Mouse (Mus musculus): ENCODE measurements around the gene 1700001C02Rik. TPM values are rescaled to one million over a fixed set of nuclear protein-coding genes. Genes with fewer than 3 reads are reported as not detected.

The 1700001C02Rik gene
- polyA plus RNA-seq, 1 experiment from 2014 or later, result 1.1 TPM

- Histone ChIP-seq H3K27ac (ENCODE audit: low read depth, low read length) (no peak overlapping the region), H3K9me3 (ENCODE audit: control insufficient read depth, low read length) (no peaks in the 10 kb centered on the region), H3K4me2 (replicated peaks; ENCODE audit: low read depth, low read length) (no peak overlapping the region), H3K36me3 (ENCODE audit: control insufficient read depth, insufficient read depth, low read length) (no peaks in the 10 kb centered on the region), H3K4me3 (ENCODE audit: low read depth, low read length) (no peak overlapping the region), H3K9ac (ENCODE audit: low read depth, low read length) (no peak overlapping the region), H3K4me1 (replicated peaks; ENCODE audit: control insufficient read depth, insufficient read depth, low read length) (no peaks in the 10 kb centered on the region), H3K27me3 (ENCODE audit: control insufficient read depth, insufficient read depth, low read length) (no peaks in the 10 kb centered on the region)
- no peak for DNase-seq (ENCODE audit: low spot score)
- 78% methylated on average over 8 of the region's 8 CpGs for WGBS
- no peak for ATAC-seq (ENCODE audit: low FRiP score)
Measured at GRCm38 (mm10) chr5:30483533-30483932, 17.7 kb downstream of the 1700001C02Rik start.

GRCm38 (mm10) chr5:30484591-30484990, 18.7 kb downstream of the 1700001C02Rik start:
- ATAC-seq (ENCODE audit: low FRiP score), result no peak

GRCm38 (mm10) chr5:30485136-30485535, 19.3 kb downstream of the 1700001C02Rik start:
- H3K27ac ChIP-seq (ENCODE audit: low read depth, low read length), result no peak overlapping the region
- 95% methylated on average over 6 of the region's 6 CpGs for WGBS
- H3K4me3 ChIP-seq (ENCODE audit: low read depth, low read length), result no peak overlapping the region
- no peaks in the 10 kb centered on the region for H3K36me3 ChIP-seq (ENCODE audit: control insufficient read depth, insufficient read depth, low read length)
- no peak overlapping the region for H3K9ac ChIP-seq (ENCODE audit: low read depth, low read length)
- H3K4me1 ChIP-seq (replicated peaks; ENCODE audit: control insufficient read depth, insufficient read depth, low read length), result no peaks in the 10 kb centered on the region
- no peak overlapping the region for H3K4me2 ChIP-seq (replicated peaks; ENCODE audit: low read depth, low read length)
- no peaks in the 10 kb centered on the region for H3K27me3 ChIP-seq (ENCODE audit: control insufficient read depth, insufficient read depth, low read length)
- ATAC-seq (ENCODE audit: low FRiP score) (no peak), DNase-seq (ENCODE audit: low spot score) (no peak)
- no peaks in the 10 kb centered on the region for H3K9me3 ChIP-seq (ENCODE audit: control insufficient read depth, low read length)

More at GRCm38 (mm10) chr5:30484591-30484990, 18.7 kb downstream of the 1700001C02Rik start:
- Histone ChIP-seq H3K4me2 (replicated peaks; ENCODE audit: low read depth, low read length) (no peak overlapping the region), H3K36me3 (ENCODE audit: control insufficient read depth, insufficient read depth, low read length) (no peaks in the 10 kb centered on the region), H3K27ac (ENCODE audit: low read depth, low read length) (no peak overlapping the region), H3K4me3 (ENCODE audit: low read depth, low read length) (no peak overlapping the region), H3K9ac (ENCODE audit: low read depth, low read length) (no peak overlapping the region), H3K9me3 (ENCODE audit: control insufficient read depth, low read length) (no peaks in the 10 kb centered on the region), H3K27me3 (ENCODE audit: control insufficient read depth, insufficient read depth, low read length) (no peaks in the 10 kb centered on the region), H3K4me1 (replicated peaks; ENCODE audit: control insufficient read depth, insufficient read depth, low read length) (no peaks in the 10 kb centered on the region)
- no peak for DNase-seq (ENCODE audit: low spot score)
- WGBS, result 81% methylated on average over 5 of the region's 5 CpGs

GRCm38 (mm10) chr5:30490215-30490614, 24.4 kb downstream of the 1700001C02Rik start:
- no peak for DNase-seq (ENCODE audit: low spot score)
- ATAC-seq (ENCODE audit: low FRiP score), result no peak
- H3K9me3 ChIP-seq (ENCODE audit: control insufficient read depth, low read length), result no peaks in the 10 kb centered on the region
- no peak overlapping the region for H3K9ac ChIP-seq (ENCODE audit: low read depth, low read length)
- H3K27ac ChIP-seq (ENCODE audit: low read depth, low read length), result no peak overlapping the region
- H3K27me3 ChIP-seq (ENCODE audit: control insufficient read depth, insufficient read depth, low read length), result no peaks in the 10 kb centered on the region
- H3K4me3 ChIP-seq (ENCODE audit: low read depth, low read length), result no peak overlapping the region
- H3K4me1 ChIP-seq (replicated peaks; ENCODE audit: control insufficient read depth, insufficient read depth, low read length), result no peaks in the 10 kb centered on the region
- H3K4me2 ChIP-seq (replicated peaks; ENCODE audit: low read depth, low read length), result no peak overlapping the region
- H3K36me3 ChIP-seq (ENCODE audit: control insufficient read depth, insufficient read depth, low read length), result no peaks in the 10 kb centered on the region

GRCm38 (mm10) chr5:30490845-30491244, 25.0 kb downstream of the 1700001C02Rik start:
- DNase-seq (ENCODE audit: low spot score), result no peak
- no peak overlapping the region for H3K27ac ChIP-seq (ENCODE audit: low read depth, low read length)
- no peak overlapping the region for H3K9ac ChIP-seq (ENCODE audit: low read depth, low read length)
- 88% methylated on average over 5 of the region's 5 CpGs for whole genome bisulfite sequencing
- no peak for ATAC-seq (ENCODE audit: low FRiP score)
- no peaks in the 10 kb centered on the region for H3K36me3 ChIP-seq (ENCODE audit: control insufficient read depth, insufficient read depth, low read length)
- no peak overlapping the region for H3K4me3 ChIP-seq (ENCODE audit: low read depth, low read length)
- no peaks in the 10 kb centered on the region for H3K9me3 ChIP-seq (ENCODE audit: control insufficient read depth, low read length)
- no peaks in the 10 kb centered on the region for H3K27me3 ChIP-seq (ENCODE audit: control insufficient read depth, insufficient read depth, low read length)
- H3K4me1 ChIP-seq (replicated peaks; ENCODE audit: control insufficient read depth, insufficient read depth, low read length), result no peaks in the 10 kb centered on the region
- H3K4me2 ChIP-seq (replicated peaks; ENCODE audit: low read depth, low read length), result no peak overlapping the region

GRCm38 (mm10) chr5:30493723-30494122, 27.9 kb downstream of the 1700001C02Rik start:
- Histone ChIP-seq H3K27ac (ENCODE audit: low read depth, low read length) (no peak overlapping the region), H3K36me3 (ENCODE audit: control insufficient read depth, insufficient read depth, low read length) (no peaks in the 10 kb centered on the region), H3K9me3 (ENCODE audit: control insufficient read depth, low read length) (no peaks in the 10 kb centered on the region), H3K9ac (ENCODE audit: low read depth, low read length) (no peak overlapping the region), H3K4me3 (ENCODE audit: low read depth, low read length) (no peak overlapping the region), H3K4me1 (replicated peaks; ENCODE audit: control insufficient read depth, insufficient read depth, low read length) (no peaks in the 10 kb centered on the region), H3K4me2 (replicated peaks; ENCODE audit: low read depth, low read length) (no peak overlapping the region), H3K27me3 (ENCODE audit: control insufficient read depth, insufficient read depth, low read length) (no peaks in the 10 kb centered on the region)
- WGBS, result 76% methylated on average over 7 of the region's 7 CpGs
- ATAC-seq (ENCODE audit: low FRiP score), result no peak
- DNase-seq (ENCODE audit: low spot score), result no peak

GRCm38 (mm10) chr5:30494606-30495005, 28.8 kb downstream of the 1700001C02Rik start:
- Histone ChIP-seq H3K9me3 (ENCODE audit: control insufficient read depth, low read length) (no peaks in the 10 kb centered on the region), H3K4me1 (replicated peaks; ENCODE audit: control insufficient read depth, insufficient read depth, low read length) (no peaks in the 10 kb centered on the region), H3K36me3 (ENCODE audit: control insufficient read depth, insufficient read depth, low read length) (no peaks in the 10 kb centered on the region), H3K4me3 (ENCODE audit: low read depth, low read length) (no peak overlapping the region), H3K27me3 (ENCODE audit: control insufficient read depth, insufficient read depth, low read length) (no peaks in the 10 kb centered on the region), H3K9ac (ENCODE audit: low read depth, low read length) (no peak overlapping the region), H3K4me2 (replicated peaks; ENCODE audit: low read depth, low read length) (no peak overlapping the region), H3K27ac (ENCODE audit: low read depth, low read length) (no peak overlapping the region)
- ATAC-seq (ENCODE audit: low FRiP score) (no peak), DNase-seq (ENCODE audit: low spot score) (no peak)
- WGBS, result 83% methylated on average over 7 of the region's 7 CpGs

- Histone ChIP-seq H3K9me3 (ENCODE audit: control insufficient read depth, low read length) (no peaks in the 10 kb centered on the region), H3K9ac (ENCODE audit: low read depth, low read length) (no peak overlapping the region), H3K4me1 (replicated peaks; ENCODE audit: control insufficient read depth, insufficient read depth, low read length) (no peaks in the 10 kb centered on the region), H3K36me3 (ENCODE audit: control insufficient read depth, insufficient read depth, low read length) (no peaks in the 10 kb centered on the region), H3K4me3 (ENCODE audit: low read depth, low read length) (no peak overlapping the region), H3K4me2 (replicated peaks; ENCODE audit: low read depth, low read length) (no peak overlapping the region), H3K27ac (ENCODE audit: low read depth, low read length) (no peak overlapping the region), H3K27me3 (ENCODE audit: control insufficient read depth, insufficient read depth, low read length) (no peaks in the 10 kb centered on the region)
- ATAC-seq (ENCODE audit: low FRiP score) (no peak), DNase-seq (ENCODE audit: low spot score) (no peak)
- 57% methylated on average over 2 of the region's 2 CpGs for WGBS
Measured at GRCm38 (mm10) chr5:30495288-30495687, 29.4 kb downstream of the 1700001C02Rik start.

- Histone ChIP-seq H3K9ac (ENCODE audit: low read depth, low read length) (no peak overlapping the region), H3K36me3 (ENCODE audit: control insufficient read depth, insufficient read depth, low read length) (no peaks in the 10 kb centered on the region), H3K4me1 (replicated peaks; ENCODE audit: control insufficient read depth, insufficient read depth, low read length) (no peaks in the 10 kb centered on the region), H3K4me2 (replicated peaks; ENCODE audit: low read depth, low read length) (no peak overlapping the region), H3K9me3 (ENCODE audit: control insufficient read depth, low read length) (no peaks in the 10 kb centered on the region), H3K27ac (ENCODE audit: low read depth, low read length) (no peak overlapping the region), H3K4me3 (ENCODE audit: low read depth, low read length) (no peak overlapping the region), H3K27me3 (ENCODE audit: control insufficient read depth, insufficient read depth, low read length) (no peaks in the 10 kb centered on the region)
- DNase-seq (ENCODE audit: low spot score) (no peak), ATAC-seq (ENCODE audit: low FRiP score) (no peak)
- WGBS, result 81% methylated on average over 8 of the region's 8 CpGs
Measured at GRCm38 (mm10) chr5:30496821-30497220, 31.0 kb downstream of the 1700001C02Rik start.
